Mouse (Mus musculus): ENCODE data around the gene Papln. TPM values are rescaled to one million over a fixed set of nuclear protein-coding genes. Genes with fewer than 3 reads are reported as not detected.

Papln gene
- polyA plus RNA-seq (2014; fragmentation: Nextera tagmentation; extraction: Ambion mirVana): 0.20 and 0.24 TPM in 2 replicates

DNA sequence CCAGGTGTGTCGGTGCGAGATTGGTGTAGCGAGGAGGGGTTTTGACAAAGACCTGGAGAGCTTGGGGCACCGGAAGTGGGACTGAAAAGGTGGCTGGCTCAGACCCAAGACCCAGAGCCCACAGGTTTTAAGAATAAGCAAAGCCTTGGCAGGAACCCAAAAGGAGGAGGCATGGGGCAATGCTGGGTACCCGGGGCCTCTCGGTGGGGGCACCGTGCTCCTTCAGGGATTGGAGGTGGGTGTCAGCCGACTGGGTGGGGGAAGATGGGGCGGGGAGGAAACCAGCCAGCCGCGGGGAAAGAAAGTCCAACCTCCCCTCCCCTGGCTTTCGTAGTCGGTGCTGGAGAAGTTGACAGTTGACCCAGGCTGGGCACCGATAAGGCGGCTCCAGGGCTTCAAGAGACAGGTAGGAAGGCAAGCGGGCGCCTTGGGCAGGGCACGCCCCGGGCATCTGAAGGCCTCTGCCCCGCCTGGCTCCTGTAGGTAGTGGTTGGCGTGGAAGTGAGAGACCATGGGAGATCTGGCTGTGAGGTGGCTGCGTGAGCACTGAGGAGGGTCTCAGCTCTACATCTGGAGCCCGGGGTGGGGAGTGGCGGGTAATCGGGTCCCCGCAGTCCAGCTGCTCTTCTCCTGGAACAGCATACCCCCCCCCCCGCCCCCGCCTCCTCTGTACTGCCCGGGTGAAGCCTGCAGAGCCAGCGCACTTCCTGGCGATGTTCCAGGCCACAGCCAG, at the start of gene Papln:
TSS of gene Papln (plus strand) at position 324 of the 733 bp plus-strand sequence.
- Histone ChIP-seq H3K9me3 (ENCODE audit: control insufficient read depth, low read length) (no peaks in the 10 kb centered on the region), H3K4me3 (ENCODE audit: low read depth, low read length) (peak within 1 kb of the TSS; percentile 10; the same call in 1 of the 2 replicates), H3K4me1 (ENCODE audit: control insufficient read depth, insufficient read depth, low read length) (peaks cover 5% of the 10 kb centered on the region), H3K4me2 (ENCODE audit: low read depth, low read length) (peak within 1 kb of the TSS; percentile 49), H3K36me3 (ENCODE audit: control insufficient read depth, insufficient read depth, low read length) (no peaks in the 10 kb centered on the region), H3K27me3 (ENCODE audit: control insufficient read depth, insufficient read depth, low read length) (no peaks in the 10 kb centered on the region), H3K9ac (replicated peaks; ENCODE audit: low read depth, low read length) (0 out of 2 replicates have a peak within 1 kb of the TSS, but pooled peaks have one; percentile 18), H3K27ac (ENCODE audit: low read depth, low read length) (no peak within 1 kb of the TSS)
- WGBS: 21% methylated on average over 30 of the region's 31 CpGs
- ATAC-seq (ENCODE audit: low read depth): peak; percentile 61

GRCm38 (mm10) chr12:83713749-83714148, 49.7 kb upstream of the Papln start:
- 52% methylated on average over 2 of the region's 2 CpGs for WGBS
- no peak overlapping the region for H3K9ac ChIP-seq (replicated peaks; ENCODE audit: low read depth, low read length)
- no peaks in the 10 kb centered on the region for H3K9me3 ChIP-seq (ENCODE audit: control insufficient read depth, low read length)
- H3K27me3 ChIP-seq (ENCODE audit: control insufficient read depth, insufficient read depth, low read length): no peaks in the 10 kb centered on the region
- no peak; the same call in 1 of the 2 replicates for ATAC-seq (ENCODE audit: low read depth)
- H3K4me1 ChIP-seq (ENCODE audit: control insufficient read depth, insufficient read depth, low read length): no peaks in the 10 kb centered on the region
- no peak overlapping the region for H3K4me3 ChIP-seq (ENCODE audit: low read depth, low read length)
- H3K27ac ChIP-seq (ENCODE audit: low read depth, low read length): no peak overlapping the region
- H3K4me2 ChIP-seq (ENCODE audit: low read depth, low read length): no peak overlapping the region
- H3K36me3 ChIP-seq (ENCODE audit: control insufficient read depth, insufficient read depth, low read length): peaks cover 40% of the 10 kb centered on the region

GRCm38 (mm10) chr12:83716416-83717184, 46.8 kb upstream of the Papln start:
- Histone ChIP-seq H3K9ac (replicated peaks; ENCODE audit: low read depth, low read length) (no peak overlapping the region), H3K36me3 (ENCODE audit: control insufficient read depth, insufficient read depth, low read length) (peaks cover 51% of the 10 kb centered on the region), H3K27me3 (ENCODE audit: control insufficient read depth, insufficient read depth, low read length) (no peaks in the 10 kb centered on the region), H3K27ac (ENCODE audit: low read depth, low read length) (no peak overlapping the region), H3K4me2 (ENCODE audit: low read depth, low read length) (no peak overlapping the region), H3K9me3 (ENCODE audit: control insufficient read depth, low read length) (no peaks in the 10 kb centered on the region), H3K4me3 (ENCODE audit: low read depth, low read length) (no peak overlapping the region), H3K4me1 (ENCODE audit: control insufficient read depth, insufficient read depth, low read length) (no peaks in the 10 kb centered on the region)
- ATAC-seq (ENCODE audit: low read depth): no peak
- WGBS: 94% methylated on average over 15 of the region's 15 CpGs

DNA sequence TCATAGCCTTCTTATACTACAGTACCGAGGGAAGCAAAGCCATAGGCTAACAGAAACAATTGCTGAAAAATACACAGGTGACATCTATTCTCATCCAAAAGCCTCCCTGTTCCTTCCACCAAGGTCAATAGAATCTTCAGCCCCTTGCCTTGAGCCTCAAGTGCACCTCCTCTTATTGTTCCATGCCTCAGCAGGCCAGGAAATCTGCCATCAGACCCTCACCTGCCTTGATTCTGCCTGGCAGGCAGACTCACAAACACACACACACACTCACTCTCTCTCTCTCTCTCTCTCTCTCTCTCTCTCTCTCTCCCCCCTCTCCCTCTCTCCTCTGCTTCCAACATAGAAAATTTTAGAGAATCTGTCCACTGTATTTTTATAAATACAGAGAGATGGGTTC, 44.0 kb upstream of the Papln start:
- Histone ChIP-seq H3K36me3 (ENCODE audit: control insufficient read depth, insufficient read depth, low read length) (peaks cover 53% of the 10 kb centered on the region), H3K27me3 (ENCODE audit: control insufficient read depth, insufficient read depth, low read length) (no peaks in the 10 kb centered on the region), H3K4me2 (ENCODE audit: low read depth, low read length) (no peak overlapping the region), H3K9ac (replicated peaks; ENCODE audit: low read depth, low read length) (no peak overlapping the region), H3K4me3 (ENCODE audit: low read depth, low read length) (no peak overlapping the region), H3K27ac (ENCODE audit: low read depth, low read length) (no peak overlapping the region), H3K9me3 (ENCODE audit: control insufficient read depth, low read length) (no peaks in the 10 kb centered on the region), H3K4me1 (ENCODE audit: control insufficient read depth, insufficient read depth, low read length) (no peaks in the 10 kb centered on the region)
- ATAC-seq (ENCODE audit: low read depth): no peak
- 100% methylated on average over 1 of the region's 1 CpGs for WGBS

GRCm38 (mm10) chr12:83721281-83721680, 42.2 kb upstream of the Papln start:
- no peak overlapping the region for H3K9ac ChIP-seq (replicated peaks; ENCODE audit: low read depth, low read length)
- H3K36me3 ChIP-seq (ENCODE audit: control insufficient read depth, insufficient read depth, low read length): peaks cover 56% of the 10 kb centered on the region
- H3K4me3 ChIP-seq (ENCODE audit: low read depth, low read length): no peak overlapping the region
- no peaks in the 10 kb centered on the region for H3K27me3 ChIP-seq (ENCODE audit: control insufficient read depth, insufficient read depth, low read length)
- H3K27ac ChIP-seq (ENCODE audit: low read depth, low read length): no peak overlapping the region
- ATAC-seq (ENCODE audit: low read depth): no peak
- no peaks in the 10 kb centered on the region for H3K4me1 ChIP-seq (ENCODE audit: control insufficient read depth, insufficient read depth, low read length)
- WGBS: 86% methylated on average over 6 of the region's 6 CpGs
- H3K9me3 ChIP-seq (ENCODE audit: control insufficient read depth, low read length): no peaks in the 10 kb centered on the region
- H3K4me2 ChIP-seq (ENCODE audit: low read depth, low read length): no peak overlapping the region

DNA sequence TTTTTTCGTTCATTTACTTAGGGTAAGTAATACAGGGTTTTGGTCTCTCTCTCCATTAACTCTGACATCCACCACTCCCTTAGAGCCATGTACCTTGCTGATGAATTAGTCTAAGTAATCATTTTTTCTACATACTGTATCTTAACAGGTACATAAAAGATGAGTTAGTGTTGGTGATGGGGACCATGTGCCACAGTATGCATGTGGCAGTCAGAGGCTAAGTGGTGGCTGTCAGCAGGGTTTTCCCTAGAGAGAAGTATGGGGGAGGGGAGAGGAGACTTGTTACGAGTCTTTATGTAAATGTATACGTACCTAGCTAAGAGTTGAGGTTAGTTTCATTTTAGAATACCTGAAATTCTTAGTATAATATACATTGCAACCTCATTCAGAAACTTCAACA, 40.4 kb upstream of the Papln start:
- Histone ChIP-seq H3K36me3 (ENCODE audit: control insufficient read depth, insufficient read depth, low read length) (peaks cover 54% of the 10 kb centered on the region), H3K4me1 (ENCODE audit: control insufficient read depth, insufficient read depth, low read length) (no peaks in the 10 kb centered on the region), H3K27me3 (ENCODE audit: control insufficient read depth, insufficient read depth, low read length) (no peaks in the 10 kb centered on the region), H3K9me3 (ENCODE audit: control insufficient read depth, low read length) (no peaks in the 10 kb centered on the region), H3K4me3 (ENCODE audit: low read depth, low read length) (no peak overlapping the region), H3K9ac (replicated peaks; ENCODE audit: low read depth, low read length) (no peak overlapping the region), H3K4me2 (ENCODE audit: low read depth, low read length) (no peak overlapping the region), H3K27ac (ENCODE audit: low read depth, low read length) (no peak overlapping the region)
- WGBS: 85% methylated on average over 3 of the region's 3 CpGs
- no peak for ATAC-seq (ENCODE audit: low read depth)

DNA sequence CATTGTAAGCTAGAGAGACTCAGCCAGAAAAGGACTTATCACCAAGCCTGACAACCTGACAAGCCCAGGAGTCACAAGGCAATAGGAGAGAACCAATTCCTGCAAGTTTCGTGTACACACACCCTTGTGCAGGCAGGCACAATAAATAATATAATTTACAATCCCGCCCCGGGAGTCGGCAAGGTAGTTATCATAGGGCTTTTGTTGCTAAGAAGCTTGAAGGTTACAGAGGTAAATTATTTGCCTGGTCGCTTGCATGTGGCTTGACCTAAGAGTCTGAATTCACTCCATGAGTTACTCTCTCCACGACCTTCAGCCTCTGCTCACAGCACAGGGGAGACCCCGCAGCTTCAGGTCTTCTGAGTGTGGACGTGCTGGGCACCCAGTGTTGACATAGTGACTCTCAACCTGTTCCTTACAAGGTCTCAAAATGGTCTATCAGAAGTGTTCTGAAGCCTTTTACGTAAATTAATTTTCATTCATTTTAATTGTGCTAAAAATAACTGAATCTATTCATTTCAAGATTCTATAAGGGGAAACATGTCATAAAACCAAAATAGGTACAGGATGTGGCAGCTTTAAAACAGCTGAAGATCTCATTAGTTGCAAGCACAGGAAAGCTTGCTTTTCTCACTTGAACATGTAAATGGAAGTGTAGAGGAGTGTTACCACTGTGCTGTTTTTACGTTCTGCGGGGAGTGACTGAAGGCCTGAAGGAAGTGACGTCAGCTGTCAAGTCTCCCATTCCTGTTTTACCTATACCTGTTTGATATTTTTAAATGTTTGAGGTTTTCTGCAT, 36.7 kb upstream of the Papln start:
- Histone ChIP-seq H3K4me1 (ENCODE audit: control insufficient read depth, insufficient read depth, low read length) (no peaks in the 10 kb centered on the region), H3K27ac (ENCODE audit: low read depth, low read length) (no peak overlapping the region), H3K9ac (replicated peaks; ENCODE audit: low read depth, low read length) (no peak overlapping the region), H3K27me3 (ENCODE audit: control insufficient read depth, insufficient read depth, low read length) (no peaks in the 10 kb centered on the region), H3K36me3 (ENCODE audit: control insufficient read depth, insufficient read depth, low read length) (peaks cover 73% of the 10 kb centered on the region), H3K9me3 (ENCODE audit: control insufficient read depth, low read length) (no peaks in the 10 kb centered on the region), H3K4me2 (ENCODE audit: low read depth, low read length) (no peak overlapping the region), H3K4me3 (ENCODE audit: low read depth, low read length) (no peak overlapping the region)
- 76% methylated on average over 12 of the region's 12 CpGs for WGBS
- ATAC-seq (ENCODE audit: low read depth): no peak

DNA sequence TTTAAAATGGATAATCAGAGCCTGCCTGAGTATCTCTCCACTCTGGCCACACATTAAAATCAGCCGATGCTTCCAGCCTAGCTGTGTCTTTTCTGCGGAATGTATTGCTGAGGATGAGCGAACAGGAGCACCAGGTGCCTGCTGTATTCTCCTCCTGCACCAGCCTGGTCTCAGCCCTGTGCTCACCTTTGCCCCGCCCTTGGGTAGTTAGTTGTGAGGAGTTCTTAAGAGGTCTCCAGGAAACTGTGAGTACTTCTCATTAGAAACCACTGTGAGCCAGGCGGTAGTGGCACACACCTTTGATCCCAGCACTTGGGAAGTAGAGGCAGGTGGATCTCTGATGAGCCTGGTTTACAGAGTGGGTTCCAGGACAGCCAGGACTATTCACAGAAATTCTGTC, 31.2 kb upstream of the Papln start:
- peaks cover 69% of the 10 kb centered on the region for H3K36me3 ChIP-seq (ENCODE audit: control insufficient read depth, insufficient read depth, low read length)
- WGBS: 96% methylated on average over 5 of the region's 5 CpGs
- H3K9ac ChIP-seq (replicated peaks; ENCODE audit: low read depth, low read length): no peak overlapping the region
- H3K4me2 ChIP-seq (ENCODE audit: low read depth, low read length): no peak overlapping the region
- ATAC-seq (ENCODE audit: low read depth): no peak
- no peaks in the 10 kb centered on the region for H3K27me3 ChIP-seq (ENCODE audit: control insufficient read depth, insufficient read depth, low read length)
- H3K4me3 ChIP-seq (ENCODE audit: low read depth, low read length): no peak overlapping the region
- H3K4me1 ChIP-seq (ENCODE audit: control insufficient read depth, insufficient read depth, low read length): no peaks in the 10 kb centered on the region
- H3K9me3 ChIP-seq (ENCODE audit: control insufficient read depth, low read length): no peaks in the 10 kb centered on the region
- H3K27ac ChIP-seq (ENCODE audit: low read depth, low read length): no peak overlapping the region
